Mouse (Mus musculus) adrenal gland, adult 18-20 months (tissue): ENCODE data around the gene Olfr979. TPM values are rescaled to one million over a fixed set of nuclear protein-coding genes. Genes with fewer than 3 reads are reported as not detected.
"Not testable (repeated sequence)": the region's sequence is repeated elsewhere in the genome, so short reads cannot be mapped to it uniquely, and the experiment has no call there.

Experiments
- DNase-seq, 2 experiments: peaks; one replicate each; pipeline ENCODE4 v3.0.0; 2021 to 2022; ENCODE audit warnings: low spot score in 2 of 2
- long read RNA-seq, 2 experiments: library from polyadenylated mRNA; stranded (forward); transcript quantifications; one replicate each; pipeline ENCODE4 v2.0.0; 2021
- total RNA-seq, 2 experiments: library from RNA; stranded (reverse); gene quantifications; 1 replicate in 1 of 2; 2 replicates in 1 of 2; pipeline ENCODE4 v1.2.3; 2021

Olfr979 gene
- not detected for total RNA-seq
- long read RNA-seq, experiment 1 = 0 reads
- long read RNA-seq, experiment 2 = 0 reads

- DNase-seq = no peak
Measured at GRCm38 (mm10) chr9:40003365-40003764, at the start of gene Olfr979. TSS of gene Olfr979 (minus strand) at chr9:40003465.

- DNase-seq = no peak
Measured at GRCm38 (mm10) chr9:40050138-40050537, 46.9 kb upstream of the Olfr979 start.

DNA sequence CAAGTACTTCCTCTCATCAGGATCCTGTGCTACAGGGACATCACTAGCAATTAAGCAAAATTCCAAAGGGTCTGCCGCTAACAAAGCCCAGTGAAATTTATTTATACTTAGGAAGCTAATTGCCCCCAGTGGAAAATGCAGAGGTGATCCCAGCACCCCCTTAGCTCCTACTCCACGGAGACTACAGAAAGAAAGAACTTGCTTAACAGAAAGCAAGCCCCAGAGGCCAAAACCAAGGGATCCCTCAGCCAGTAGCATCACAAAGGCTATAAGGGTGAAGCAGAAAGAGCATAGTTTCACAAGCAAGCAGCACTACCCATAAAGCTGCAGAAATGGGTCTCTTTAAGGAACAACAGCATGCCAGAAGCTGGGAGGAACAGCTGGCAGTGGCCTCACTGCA is 17.9 kb upstream of the Olfr979 start, which contains the start of gene Olfr981:
Gene Olfr981 (plus strand): TSS at position 301 of the 400 bp plus-strand sequence.
- no peak for DNase-seq

- DNase-seq = no peak
Measured at GRCm38 (mm10) chr9:40009482-40009881, 6.2 kb upstream of the Olfr979 start, which contains the start of gene Olfr980. TSS of gene Olfr980 (minus strand) at chr9:40009582.

DNA sequence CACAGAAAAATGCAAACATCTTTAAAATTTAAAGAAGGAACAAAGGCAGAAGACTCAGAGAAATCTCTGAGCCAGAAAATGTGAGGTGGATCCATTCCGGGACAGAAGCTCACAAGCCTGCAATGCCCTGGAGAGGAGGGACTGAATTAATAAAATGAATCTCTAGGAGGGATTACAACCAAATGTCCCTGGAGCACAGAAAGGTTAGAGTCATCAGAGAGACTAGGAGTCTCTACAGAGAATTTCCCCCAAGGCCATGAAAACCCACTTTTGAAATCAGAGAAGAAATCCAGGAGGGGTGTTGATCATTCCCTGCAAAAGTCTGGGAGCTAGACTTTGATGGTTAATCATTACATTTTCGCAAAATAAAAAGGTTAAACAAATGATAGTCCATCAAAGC is 11.5 kb downstream of the Olfr979 start, which contains the start of gene Olfr978:
Gene Olfr978 (plus strand): TSS at position 301 of the 400 bp plus-strand sequence.
- no peak for DNase-seq

GRCm38 (mm10) chr9:39976581-39977145 is 26.6 kb downstream of the Olfr979 start:
- DNase-seq = not testable (repeated sequence)

DNA sequence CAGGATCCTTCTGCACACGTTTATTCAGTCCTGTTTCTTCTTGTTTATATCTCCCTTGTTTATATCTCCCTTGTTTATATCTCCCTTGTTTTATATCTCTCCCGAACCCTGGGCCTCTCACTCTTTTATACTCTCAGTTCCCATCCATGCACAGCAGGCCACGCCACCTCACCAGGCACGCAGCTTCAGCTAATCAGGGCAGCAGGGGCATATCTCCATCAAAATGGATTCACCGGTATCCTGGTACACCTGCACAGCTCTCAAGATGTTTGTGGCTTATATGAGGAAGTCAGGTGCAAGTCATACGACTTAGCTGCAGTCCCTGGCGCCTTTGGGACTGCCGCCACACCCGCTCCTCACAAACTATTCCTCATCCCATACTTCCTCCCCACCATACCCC is 42.2 kb downstream of the Olfr979 start, which contains the start of gene Olfr976:
Gene Olfr976 (minus strand): TSS at position 101 of the 400 bp plus-strand sequence.
- not testable (repeated sequence) for DNase-seq

DNA sequence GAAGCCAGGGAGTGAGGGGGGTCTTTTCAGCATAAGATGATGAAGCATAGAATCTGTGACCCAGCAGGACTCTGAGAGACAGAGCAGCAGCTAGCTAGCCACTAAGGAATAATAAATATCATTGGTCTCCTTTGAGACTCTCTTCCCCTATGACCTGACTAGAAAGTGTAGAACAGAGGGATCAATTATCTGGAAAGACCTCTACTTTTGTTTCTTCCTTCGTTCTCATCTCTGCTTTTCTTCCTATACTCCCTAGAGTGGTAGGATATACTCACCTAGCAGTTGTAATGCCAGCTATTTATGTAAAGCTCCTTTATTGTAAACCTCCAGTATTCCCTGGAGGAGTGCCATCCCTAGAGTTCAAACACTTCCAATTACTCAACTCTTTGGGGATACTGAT is 51.3 kb downstream of the Olfr979 start, which contains the start of gene Olfr975:
Gene Olfr975 (minus strand): TSS at position 101 of the 400 bp plus-strand sequence.
- DNase-seq = no peak

Other genes with a start within 250 kb of the Olfr979 start
- gene Olfr968, start 220.2 kb downstream of the Olfr979 start, total RNA-seq = not detected
- gene Olfr969, start 212.5 kb downstream of the Olfr979 start, total RNA-seq = not detected
- not detected for gene Olfr970, start 194.6 kb downstream of the Olfr979 start, total RNA-seq
- gene Olfr971, start 166.6 kb downstream of the Olfr979 start, total RNA-seq = not detected
- not detected for gene Olfr972, start 137.0 kb downstream of the Olfr979 start, total RNA-seq
- gene Olfr229, start 96.1 kb downstream of the Olfr979 start, total RNA-seq = not detected
- not detected for gene Olfr974, start 66.0 kb downstream of the Olfr979 start, total RNA-seq
- not detected for gene Olfr975, start 51.4 kb downstream of the Olfr979 start, total RNA-seq
- gene Olfr976, start 42.3 kb downstream of the Olfr979 start, total RNA-seq = not detected
- not detected for gene Olfr978, start 11.4 kb downstream of the Olfr979 start, total RNA-seq
- gene Olfr980, start 6.1 kb upstream of the Olfr979 start, total RNA-seq = not detected
- not detected for gene Olfr981, start 18.0 kb upstream of the Olfr979 start, total RNA-seq
- gene Olfr982, start 70.4 kb upstream of the Olfr979 start, total RNA-seq = not detected
- gene Olfr983, start 90.1 kb upstream of the Olfr979 start, total RNA-seq = not detected
- not detected for gene Olfr984, start 110.7 kb upstream of the Olfr979 start, total RNA-seq
- not detected for gene Olfr985, start 126.7 kb upstream of the Olfr979 start, total RNA-seq
- not detected for gene Tmem225, start 144.7 kb upstream of the Olfr979 start, total RNA-seq
- gene Olfr986, start 177.5 kb upstream of the Olfr979 start, total RNA-seq = not detected
- gene Zfp202, start 188.9 kb upstream of the Olfr979 start, total RNA-seq = 1 to 10 TPM; 3.1 to 5.0 TPM